Mouse (Mus musculus) kidney, postnatal 0 days (tissue): Measurements from ENCODE around the gene Tdrd5. TPM values are rescaled to one million over a fixed set of nuclear protein-coding genes. Genes with fewer than 3 reads are reported as not detected.
A peak's percentile ranks its signal among the peaks of the same experiment; 100 is the strongest.

Experiments used
- ATAC-seq: fragments of 200-750 bp; cut with Nextera tagmentation; replicated peaks from 2 replicates; pipeline ENCODE4 v1.8.0; 2017; ENCODE audit warnings: low read depth, moderate number of reproducible peaks, moderate TSS enrichment, moderate library complexity; ENCODE audit not compliant: low FRiP score
- DNase-seq: peaks from one replicate; pipeline ENCODE4 v3.0.0-alpha.2; 2016; ENCODE audit warnings: low spot score
- H3K27ac ChIP-seq: fragments of 300-500 bp; sonication (generic); 2 replicates; pipeline ENCODE4 v1.5.1; 2014; ENCODE audit warnings: mild to moderate bottlenecking
- H3K27me3 ChIP-seq: fragments of 300-500 bp; sonication (generic); 2 replicates; pipeline ENCODE4 v1.6.1; 2014; ENCODE audit warnings: low read length, mixed read lengths; ENCODE audit not compliant: insufficient read depth
- H3K36me3 ChIP-seq: fragments of 300-500 bp; sonication (generic); 2 replicates; pipeline ENCODE4 v1.6.1; 2014; ENCODE audit warnings: low read length, mixed read lengths; ENCODE audit not compliant: insufficient read depth
- H3K4me1 ChIP-seq: fragments of 300-500 bp; sonication (generic); replicated peaks from 2 replicates; pipeline ENCODE4 v1.6.1; 2014; ENCODE audit warnings: antibody characterized with exemption, low read length, mixed read lengths; ENCODE audit not compliant: insufficient read depth
- H3K4me2 ChIP-seq: fragments of 300-500 bp; sonication (generic); 2 replicates; pipeline ENCODE4 v1.6.1; 2014; ENCODE audit warnings: mild to moderate bottlenecking, low read length, moderate library complexity, mixed read lengths
- H3K4me3 ChIP-seq: fragments of 300-500 bp; sonication (generic); replicated peaks from 2 replicates; pipeline ENCODE4 v1.5.1; 2014; ENCODE audit warnings: low read depth, low read length
- H3K9ac ChIP-seq: fragments of 300-500 bp; sonication (generic); 2 replicates; pipeline ENCODE4 v1.6.1; 2014; ENCODE audit warnings: low read depth, low read length
- H3K9me3 ChIP-seq: fragments of 300-500 bp; sonication (generic); replicated peaks from 2 replicates; pipeline ENCODE4 v1.6.1; 2016; ENCODE audit warnings: low read length, inconsistent platforms, mixed read lengths
- CTCF ChIP-seq: IDR thresholded peaks from 2 replicates; pipeline ENCODE4 v1.5.1; 2016; ENCODE audit warnings: antibody characterized with exemption, low read depth, mild to moderate bottlenecking, moderate library complexity
- WGBS: fragments of 180-500 bp; shearing (Covaris S2); extraction: QIAGEN DNeasy Blood & Tissue Kit; methylation state at CpG from one replicate; pipeline ENCODE4 v1.1.7; 2014; 5-methylcytosine and 5-hydroxymethylcytosine counted together
- polyA plus RNA-seq: library from polyadenylated mRNA; unstranded; fragments of >200 nt; fragmentation: Nextera tagmentation; extraction: Ambion mirVana; gene quantifications from 2 replicates; pipeline ENCODE4 v1.2.1, GENCODE M21; 2015

The Tdrd5 gene
- polyA plus RNA-seq = 4.5 and 4.7 TPM in 2 replicates

- WGBS = under 1% methylated on average over 74 of the region's 85 CpGs
These were observed at the start of gene Tdrd5 for GRCm38 (mm10) chr1:156302911-156303749. Gene Tdrd5 (minus strand): TSS chr1:156303664.

GRCm38 (mm10) chr1:156352466-156352865 is 49.0 kb upstream of the Tdrd5 start:
- Histone ChIP-seq H3K27me3 (no peaks in the 10 kb centered on the region), H3K4me1 (no peaks in the 10 kb centered on the region), H3K36me3 (no peaks in the 10 kb centered on the region), H3K4me3 (no peak overlapping the region), H3K9ac (no peak overlapping the region), H3K4me2 (no peak overlapping the region), H3K27ac (no peak overlapping the region), H3K9me3 (no peaks in the 10 kb centered on the region)
- TF ChIP-seq CTCF = no peak
- ATAC-seq = no peak
- 92% methylated on average over 2 of the region's 2 CpGs for WGBS
- no peak for DNase-seq

More at GRCm38 (mm10) chr1:156302911-156303749, at the start of gene Tdrd5:
- peak within 1 kb of the TSS; percentile 56 for H3K9ac ChIP-seq
- ATAC-seq (peak; percentile 68), DNase-seq (peak; percentile 58)
- peak within 1 kb of the TSS; percentile 22; the same call in 1 of the 2 replicates for H3K27ac ChIP-seq
- H3K4me1 ChIP-seq = peaks cover 5% of the 10 kb centered on the region; the same call in 1 of the 2 replicates
- no peaks in the 10 kb centered on the region for H3K9me3 ChIP-seq
- TF ChIP-seq CTCF = no peak
- peak within 1 kb of the TSS; percentile 64 for H3K4me3 ChIP-seq
- H3K36me3 ChIP-seq = no peaks in the 10 kb centered on the region
- H3K4me2 ChIP-seq = peak within 1 kb of the TSS; percentile 97
- H3K27me3 ChIP-seq = peaks cover 12% of the 10 kb centered on the region

GRCm38 (mm10) chr1:156350441-156350840 is 47.0 kb upstream of the Tdrd5 start:
- no peak for ATAC-seq
- Histone ChIP-seq H3K36me3 (no peaks in the 10 kb centered on the region), H3K9me3 (no peaks in the 10 kb centered on the region)

GRCm38 (mm10) chr1:156349031-156349430 is 45.6 kb upstream of the Tdrd5 start:
- Histone ChIP-seq H3K4me2 (no peak overlapping the region), H3K9me3 (no peaks in the 10 kb centered on the region), H3K27ac (no peak overlapping the region), H3K27me3 (no peaks in the 10 kb centered on the region), H3K36me3 (no peaks in the 10 kb centered on the region), H3K9ac (no peak overlapping the region), H3K4me1 (no peaks in the 10 kb centered on the region), H3K4me3 (no peak overlapping the region)
- WGBS = 83% methylated on average over 4 of the region's 4 CpGs
- no peak for TF ChIP-seq CTCF
- DNase-seq (no peak), ATAC-seq (no peak)

More at GRCm38 (mm10) chr1:156350441-156350840, 47.0 kb upstream of the Tdrd5 start:
- no peaks in the 10 kb centered on the region for H3K27me3 ChIP-seq
- DNase-seq = no peak
- H3K4me3 ChIP-seq = no peak overlapping the region
- no peak overlapping the region for H3K4me2 ChIP-seq
- H3K27ac ChIP-seq = no peak overlapping the region
- no peak overlapping the region for H3K9ac ChIP-seq
- TF ChIP-seq CTCF = no peak
- no peaks in the 10 kb centered on the region for H3K4me1 ChIP-seq
- WGBS = 91% methylated on average over 4 of the region's 4 CpGs

- Histone ChIP-seq H3K4me3 (no peak overlapping the region), H3K36me3 (no peaks in the 10 kb centered on the region), H3K27me3 (no peaks in the 10 kb centered on the region), H3K4me2 (no peak overlapping the region), H3K4me1 (no peaks in the 10 kb centered on the region), H3K9ac (no peak overlapping the region), H3K9me3 (no peaks in the 10 kb centered on the region), H3K27ac (no peak overlapping the region)
- no peak for DNase-seq
- WGBS = 89% methylated on average over 4 of the region's 4 CpGs
- no peak for TF ChIP-seq CTCF
- ATAC-seq = no peak
These were observed 42.2 kb upstream of the Tdrd5 start for GRCm38 (mm10) chr1:156345633-156346032.

GRCm38 (mm10) chr1:156344433-156344832 is 41.0 kb upstream of the Tdrd5 start:
- H3K9ac ChIP-seq = no peak overlapping the region
- TF ChIP-seq CTCF = no peak
- ATAC-seq = no peak

More at GRCm38 (mm10) chr1:156344433-156344832, 41.0 kb upstream of the Tdrd5 start:
- no peak overlapping the region for H3K27ac ChIP-seq
- H3K27me3 ChIP-seq = no peaks in the 10 kb centered on the region
- no peaks in the 10 kb centered on the region for H3K36me3 ChIP-seq
- no peaks in the 10 kb centered on the region for H3K4me1 ChIP-seq
- H3K9me3 ChIP-seq = no peaks in the 10 kb centered on the region
- no peak overlapping the region for H3K4me3 ChIP-seq
- WGBS = 60% methylated on average over 4 of the region's 4 CpGs
- H3K4me2 ChIP-seq = no peak overlapping the region
- DNase-seq = no peak
